Mouse (Mus musculus): ENCODE data around the gene Dhcr24. TPM values are rescaled to one million over a fixed set of nuclear protein-coding genes. Genes with fewer than 3 reads are reported as not detected.

The Dhcr24 gene
- polyA plus RNA-seq, 1 experiment from 2014 or later = 8.1 TPM

DNA sequence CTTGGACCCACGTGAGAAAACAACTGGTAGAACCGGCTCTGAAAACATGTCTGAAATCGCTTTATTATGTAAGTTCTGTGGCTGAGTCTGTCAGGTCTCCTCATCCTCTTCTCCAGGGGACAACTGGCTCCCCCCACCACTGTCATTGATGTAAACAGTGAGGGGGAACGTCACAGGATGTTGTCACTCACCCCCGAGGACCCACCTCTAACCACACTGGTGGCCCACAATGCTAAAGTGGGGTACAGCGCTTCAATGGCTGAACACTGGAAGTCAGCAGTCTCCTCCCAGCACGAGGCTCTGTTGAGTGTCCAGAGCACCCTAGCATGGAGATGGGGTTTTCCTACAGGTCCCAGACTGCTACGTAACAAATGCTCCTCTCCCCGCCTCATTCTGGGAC is 30.0 kb downstream of the Dhcr24 start:
- Histone ChIP-seq H3K27ac (ENCODE audit: low read length) (no peak overlapping the region), H3K9me3 (replicated peaks; ENCODE audit: control insufficient read depth, low read length) (no peaks in the 10 kb centered on the region)
- no peak for ATAC-seq (ENCODE audit: low read depth)

DNA sequence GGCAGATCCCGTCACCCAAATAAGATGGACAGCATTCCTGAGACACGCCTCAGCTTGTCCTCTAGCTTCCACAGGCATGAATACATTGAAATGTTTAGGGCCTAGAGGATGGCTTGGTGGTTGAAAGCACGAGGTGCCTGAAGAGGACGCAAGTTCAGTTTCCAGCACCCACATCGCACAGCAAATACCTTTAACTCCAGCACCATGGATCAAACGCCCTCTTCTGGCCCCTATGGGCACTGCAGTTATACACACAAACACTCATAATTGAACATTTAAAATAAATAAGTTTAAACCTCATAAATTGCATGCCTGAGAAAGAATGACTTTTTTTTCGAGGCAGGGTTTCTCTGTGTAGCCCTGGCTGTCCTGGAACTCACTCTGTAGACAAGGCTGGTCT is 32.8 kb downstream of the Dhcr24 start:
- H3K4me3 ChIP-seq (ENCODE audit: low read depth, low read length) = no peak overlapping the region
- no peak overlapping the region for H3K4me2 ChIP-seq (ENCODE audit: low read depth, low read length)
- no peaks in the 10 kb centered on the region for H3K27me3 ChIP-seq (ENCODE audit: control insufficient read depth, insufficient read depth, low read depth, low read length)
- no peaks in the 10 kb centered on the region for H3K9me3 ChIP-seq (replicated peaks; ENCODE audit: control insufficient read depth, low read length)
- H3K27ac ChIP-seq (ENCODE audit: low read length) = no peak overlapping the region
- ATAC-seq (ENCODE audit: low read depth) = no peak
- 51% methylated on average over 7 of the region's 7 CpGs for WGBS (ENCODE audit: insufficient replicate concordance)
- H3K4me1 ChIP-seq (ENCODE audit: control insufficient read depth, low read depth, low read length) = no peaks in the 10 kb centered on the region
- H3K36me3 ChIP-seq (ENCODE audit: control insufficient read depth, insufficient read depth) = no peaks in the 10 kb centered on the region
- no peak overlapping the region for H3K9ac ChIP-seq (ENCODE audit: low read depth, low read length)

More for the DNA sequence above, 30.0 kb downstream of the Dhcr24 start:
- H3K36me3 ChIP-seq (ENCODE audit: control insufficient read depth, insufficient read depth) = peaks cover 20% of the 10 kb centered on the region
- no peak overlapping the region for H3K4me2 ChIP-seq (ENCODE audit: low read depth, low read length)
- WGBS (ENCODE audit: insufficient replicate concordance) = 73% methylated on average over 9 of the region's 9 CpGs
- H3K9ac ChIP-seq (ENCODE audit: low read depth, low read length) = no peak overlapping the region
- no peaks in the 10 kb centered on the region for H3K4me1 ChIP-seq (ENCODE audit: control insufficient read depth, low read depth, low read length)
- no peaks in the 10 kb centered on the region for H3K27me3 ChIP-seq (ENCODE audit: control insufficient read depth, insufficient read depth, low read depth, low read length)
- H3K4me3 ChIP-seq (ENCODE audit: low read depth, low read length) = no peak overlapping the region

DNA sequence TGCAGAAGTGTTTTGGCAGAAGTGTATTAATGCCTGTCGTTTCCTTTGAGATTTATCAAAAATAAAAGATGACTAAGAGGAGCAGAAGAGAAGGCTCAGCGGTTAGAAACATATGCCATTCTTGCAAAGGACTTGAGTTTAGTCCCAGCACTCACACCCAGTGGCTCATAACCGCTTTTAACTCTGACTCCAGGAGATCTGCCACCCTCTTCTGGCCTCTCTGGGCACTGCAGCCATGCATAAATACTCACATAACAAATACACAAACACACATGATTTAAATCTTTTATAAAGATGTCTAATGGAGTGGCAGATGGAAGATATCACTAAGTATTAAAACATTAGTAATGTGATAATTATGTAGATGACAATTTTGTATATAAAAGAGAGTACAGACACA is 35.4 kb downstream of the Dhcr24 start:
- Histone ChIP-seq H3K9me3 (replicated peaks; ENCODE audit: control insufficient read depth, low read length) (no peaks in the 10 kb centered on the region), H3K4me1 (ENCODE audit: control insufficient read depth, low read depth, low read length) (no peaks in the 10 kb centered on the region), H3K27me3 (ENCODE audit: control insufficient read depth, insufficient read depth, low read depth, low read length) (no peaks in the 10 kb centered on the region), H3K27ac (ENCODE audit: low read length) (no peak overlapping the region), H3K4me3 (ENCODE audit: low read depth, low read length) (no peak overlapping the region), H3K36me3 (ENCODE audit: control insufficient read depth, insufficient read depth) (no peaks in the 10 kb centered on the region), H3K9ac (ENCODE audit: low read depth, low read length) (no peak overlapping the region), H3K4me2 (ENCODE audit: low read depth, low read length) (no peak overlapping the region)
- ATAC-seq (ENCODE audit: low read depth) = no peak
- WGBS (ENCODE audit: insufficient replicate concordance) = 58% methylated on average over 3 of the region's 3 CpGs

DNA sequence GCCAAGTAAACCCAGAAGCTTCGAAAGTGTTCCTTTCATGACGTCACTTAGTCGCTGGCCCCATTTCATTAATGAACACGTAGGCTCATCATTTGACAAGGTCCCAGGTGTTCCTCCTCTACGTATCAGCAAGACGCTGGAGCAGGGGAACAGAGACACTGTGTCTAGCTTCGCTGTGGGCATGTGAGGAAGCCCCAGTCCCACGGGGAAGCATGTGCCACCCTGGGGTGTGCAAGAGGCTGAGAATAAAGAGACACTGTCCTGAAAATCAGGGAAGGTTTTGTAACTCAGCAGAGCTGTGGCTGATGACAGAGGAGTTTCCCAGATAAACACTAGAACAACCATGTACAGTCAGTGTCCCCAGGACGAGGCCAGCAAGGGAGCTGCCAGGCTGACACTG is 36.2 kb downstream of the Dhcr24 start:
- Histone ChIP-seq H3K4me2 (ENCODE audit: low read depth, low read length) (no peak overlapping the region), H3K9ac (ENCODE audit: low read depth, low read length) (no peak overlapping the region), H3K36me3 (ENCODE audit: control insufficient read depth, insufficient read depth) (no peaks in the 10 kb centered on the region), H3K9me3 (replicated peaks; ENCODE audit: control insufficient read depth, low read length) (no peaks in the 10 kb centered on the region), H3K4me1 (ENCODE audit: control insufficient read depth, low read depth, low read length) (no peaks in the 10 kb centered on the region), H3K27ac (ENCODE audit: low read length) (no peak overlapping the region), H3K4me3 (ENCODE audit: low read depth, low read length) (no peak overlapping the region), H3K27me3 (ENCODE audit: control insufficient read depth, insufficient read depth, low read depth, low read length) (no peaks in the 10 kb centered on the region)
- 68% methylated on average over 9 of the region's 9 CpGs for WGBS (ENCODE audit: insufficient replicate concordance)
- ATAC-seq (ENCODE audit: low read depth) = no peak

DNA sequence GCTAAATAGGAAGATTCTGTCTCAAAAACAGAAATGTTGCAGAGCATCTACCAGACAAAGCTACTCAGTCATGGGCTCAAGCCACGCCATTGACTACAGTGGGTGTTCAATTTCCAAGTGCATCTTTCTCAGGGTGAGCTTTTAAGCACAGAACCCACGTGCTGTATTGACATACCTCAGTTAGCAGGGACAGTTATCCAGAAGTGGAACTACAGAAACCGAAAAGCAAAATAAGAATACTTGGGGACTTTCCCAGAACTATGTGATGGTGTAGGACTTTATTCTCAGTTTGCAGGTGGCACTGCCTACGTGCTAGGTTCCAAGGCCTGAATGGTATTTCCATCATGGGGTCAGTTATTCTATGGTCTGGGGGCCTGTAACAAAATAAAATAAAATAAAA is 36.9 kb downstream of the Dhcr24 start:
- 59% methylated on average over 4 of the region's 4 CpGs for WGBS (ENCODE audit: insufficient replicate concordance)
- no peaks in the 10 kb centered on the region for H3K36me3 ChIP-seq (ENCODE audit: control insufficient read depth, insufficient read depth)
- no peak for ATAC-seq (ENCODE audit: low read depth)
- no peak overlapping the region for H3K27ac ChIP-seq (ENCODE audit: low read length)
- H3K4me3 ChIP-seq (ENCODE audit: low read depth, low read length) = no peak overlapping the region
- H3K27me3 ChIP-seq (ENCODE audit: control insufficient read depth, insufficient read depth, low read depth, low read length) = no peaks in the 10 kb centered on the region
- no peaks in the 10 kb centered on the region for H3K4me1 ChIP-seq (ENCODE audit: control insufficient read depth, low read depth, low read length)
- H3K9me3 ChIP-seq (replicated peaks; ENCODE audit: control insufficient read depth, low read length) = no peaks in the 10 kb centered on the region
- no peak overlapping the region for H3K4me2 ChIP-seq (ENCODE audit: low read depth, low read length)
- H3K9ac ChIP-seq (ENCODE audit: low read depth, low read length) = no peak overlapping the region

DNA sequence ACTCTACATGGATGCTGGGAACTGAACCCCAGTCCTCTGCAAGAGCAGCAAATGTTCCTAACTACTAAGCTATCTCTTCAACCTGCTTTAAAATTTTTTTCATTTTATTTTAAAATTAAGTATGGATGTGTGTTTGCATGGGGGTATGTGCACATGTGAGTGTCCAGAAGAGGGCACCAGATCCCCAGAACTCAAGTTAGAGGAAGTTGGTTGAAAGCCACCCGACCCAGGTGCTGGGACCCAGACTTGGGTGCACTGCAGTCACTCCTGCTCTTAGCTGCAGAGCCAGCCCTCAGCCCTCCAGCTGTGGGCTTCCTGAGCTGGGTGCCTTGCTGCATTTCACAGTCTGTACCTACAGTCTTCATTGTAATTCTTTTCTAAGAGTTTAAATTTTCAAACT is 38.6 kb downstream of the Dhcr24 start:
- Histone ChIP-seq H3K4me2 (ENCODE audit: low read depth, low read length) (no peak overlapping the region), H3K36me3 (ENCODE audit: control insufficient read depth, insufficient read depth) (no peaks in the 10 kb centered on the region), H3K27ac (ENCODE audit: low read length) (no peak overlapping the region), H3K9me3 (replicated peaks; ENCODE audit: control insufficient read depth, low read length) (no peaks in the 10 kb centered on the region), H3K9ac (ENCODE audit: low read depth, low read length) (no peak overlapping the region), H3K27me3 (ENCODE audit: control insufficient read depth, insufficient read depth, low read depth, low read length) (no peaks in the 10 kb centered on the region), H3K4me1 (ENCODE audit: control insufficient read depth, low read depth, low read length) (no peaks in the 10 kb centered on the region), H3K4me3 (ENCODE audit: low read depth, low read length) (no peak overlapping the region)
- WGBS (ENCODE audit: insufficient replicate concordance) = 26% methylated on average over 1 of the region's 1 CpGs
- no peak for ATAC-seq (ENCODE audit: low read depth)

DNA sequence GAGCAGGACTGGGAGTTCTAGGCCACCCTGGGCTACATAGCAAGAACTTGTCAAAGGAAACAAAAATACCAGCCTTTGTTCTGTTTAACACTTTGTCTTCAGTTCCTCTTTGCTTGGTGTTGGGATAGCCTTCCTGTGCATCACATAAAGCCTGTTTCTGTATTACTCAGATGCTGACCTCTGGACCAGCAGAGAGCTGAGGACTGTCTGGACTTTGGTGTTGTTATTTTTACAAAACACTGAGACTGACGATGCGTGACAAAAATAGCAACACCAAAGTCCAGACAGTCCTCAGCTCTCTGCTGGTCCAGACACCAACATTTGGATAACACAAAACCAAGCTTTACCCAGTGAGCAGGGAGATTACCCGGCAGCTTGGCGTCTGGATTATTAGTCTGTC is 39.9 kb downstream of the Dhcr24 start:
- Histone ChIP-seq H3K4me3 (ENCODE audit: low read depth, low read length) (no peak overlapping the region), H3K9ac (ENCODE audit: low read depth, low read length) (no peak overlapping the region), H3K36me3 (ENCODE audit: control insufficient read depth, insufficient read depth) (no peaks in the 10 kb centered on the region), H3K27ac (ENCODE audit: low read length) (no peak overlapping the region), H3K4me2 (ENCODE audit: low read depth, low read length) (no peak overlapping the region), H3K4me1 (ENCODE audit: control insufficient read depth, low read depth, low read length) (no peaks in the 10 kb centered on the region), H3K9me3 (replicated peaks; ENCODE audit: control insufficient read depth, low read length) (no peaks in the 10 kb centered on the region), H3K27me3 (ENCODE audit: control insufficient read depth, insufficient read depth, low read depth, low read length) (no peaks in the 10 kb centered on the region)
- peak; percentile 64 for ATAC-seq (ENCODE audit: low read depth)
- 57% methylated on average over 4 of the region's 4 CpGs for WGBS (ENCODE audit: insufficient replicate concordance)

DNA sequence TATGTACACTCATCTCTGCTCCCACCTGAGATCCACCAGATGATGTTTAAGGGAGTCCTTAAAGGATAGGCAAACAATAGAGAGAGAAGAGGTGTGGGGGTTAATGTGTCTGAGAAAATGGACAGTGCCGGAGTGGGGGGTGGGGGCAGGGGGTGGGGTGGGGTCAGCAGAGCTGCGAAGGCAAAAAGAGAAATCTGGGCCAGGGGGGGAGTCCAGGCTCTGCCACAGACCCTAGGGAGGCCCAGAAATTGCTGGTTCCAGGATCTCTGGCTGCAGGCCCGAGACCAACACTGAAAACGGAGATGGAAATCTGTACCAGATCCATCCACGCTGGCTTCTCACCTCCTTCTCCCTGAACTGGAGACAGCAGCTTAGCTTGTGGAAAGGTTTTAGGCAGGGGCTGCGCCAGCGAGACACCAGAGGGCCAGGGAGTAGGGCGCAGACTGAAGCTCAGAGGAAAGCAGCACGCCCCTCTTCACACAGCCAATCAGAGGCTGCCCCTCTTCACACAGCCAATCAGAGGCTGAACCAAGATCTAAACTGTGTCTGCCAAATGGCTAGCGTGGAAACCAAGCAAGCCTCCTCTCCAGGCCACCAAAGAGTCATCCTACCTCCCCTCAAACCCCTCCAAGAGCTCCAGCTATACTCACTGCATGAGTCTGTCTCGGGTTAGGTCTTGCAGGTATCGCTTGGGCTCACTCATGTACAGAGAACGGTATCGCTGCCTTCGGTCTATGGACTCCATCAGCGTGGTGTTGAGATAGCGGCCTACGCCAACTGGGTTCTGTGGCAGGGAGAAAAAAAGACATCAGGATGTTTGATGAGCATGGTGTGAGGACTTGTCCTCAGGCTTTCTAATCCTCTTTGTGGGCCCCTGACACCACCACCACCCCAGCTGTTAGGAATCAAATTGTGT is 46.1 kb downstream of the Dhcr24 start:
- ATAC-seq (ENCODE audit: low read depth) = peak; percentile 86
- Histone ChIP-seq H3K27ac (ENCODE audit: low read length) (no peak overlapping the region), H3K9me3 (replicated peaks; ENCODE audit: control insufficient read depth, low read length) (no peaks in the 10 kb centered on the region), H3K4me3 (ENCODE audit: low read depth, low read length) (no peak overlapping the region), H3K27me3 (ENCODE audit: control insufficient read depth, insufficient read depth, low read depth, low read length) (no peaks in the 10 kb centered on the region), H3K36me3 (ENCODE audit: control insufficient read depth, insufficient read depth) (no peaks in the 10 kb centered on the region), H3K4me1 (ENCODE audit: control insufficient read depth, low read depth, low read length) (0 out of 2 replicates have a peak, but pooled peaks cover 2% of the 10 kb centered on the region), H3K4me2 (ENCODE audit: low read depth, low read length) (peak overlapping the region; percentile 25; the same call in 1 of the 2 replicates), H3K9ac (ENCODE audit: low read depth, low read length) (no peak overlapping the region)
- WGBS (ENCODE audit: insufficient replicate concordance) = 46% methylated on average over 18 of the region's 18 CpGs

DNA sequence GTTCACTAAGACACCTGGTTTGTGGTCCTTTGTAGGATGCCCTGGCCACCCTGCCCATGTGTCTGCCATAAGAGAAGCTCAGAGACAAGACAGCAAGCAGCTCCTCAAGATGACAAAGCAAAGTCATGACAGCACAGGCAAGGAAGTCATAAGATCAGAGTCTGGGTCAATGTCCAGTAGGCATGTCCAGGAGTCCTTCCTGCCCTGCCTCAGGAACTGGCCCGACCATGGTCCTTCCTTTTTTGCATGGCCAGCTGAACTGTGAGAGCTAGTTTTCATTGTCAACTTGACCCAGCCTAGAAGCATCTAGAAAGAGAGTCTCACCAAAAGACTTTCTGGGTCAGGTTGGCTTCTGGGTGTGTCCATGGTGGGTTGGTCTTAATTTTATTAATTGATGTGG is 47.1 kb downstream of the Dhcr24 start:
- ATAC-seq (ENCODE audit: low read depth) = no peak
- 57% methylated on average over 1 of the region's 1 CpGs for WGBS (ENCODE audit: insufficient replicate concordance)
- Histone ChIP-seq H3K4me3 (ENCODE audit: low read depth, low read length) (no peak overlapping the region), H3K4me2 (ENCODE audit: low read depth, low read length) (no peak overlapping the region), H3K27me3 (ENCODE audit: control insufficient read depth, insufficient read depth, low read depth, low read length) (no peaks in the 10 kb centered on the region; the same call in 1 of the 2 replicates), H3K9me3 (replicated peaks; ENCODE audit: control insufficient read depth, low read length) (no peaks in the 10 kb centered on the region), H3K4me1 (ENCODE audit: control insufficient read depth, low read depth, low read length) (peaks cover 6% of the 10 kb centered on the region), H3K27ac (ENCODE audit: low read length) (no peak overlapping the region), H3K36me3 (ENCODE audit: control insufficient read depth, insufficient read depth) (no peaks in the 10 kb centered on the region), H3K9ac (ENCODE audit: low read depth, low read length) (no peak overlapping the region)
